Comparison of ENCODE assay signal across 10 mouse cellular contexts in genomic region chr16:88290132-88290772, GRCm38 (mm10). TPM values are rescaled to one million over a fixed set of nuclear protein-coding genes. Genes with fewer than 3 reads are reported as not detected.
DNase-seq lines count a peak whose midpoint lies in the region; ATAC-seq and TF ChIP-seq lines count a peak whose summit lies in the region.
"Had no signal": no experiment of that assay in that cellular context is flagged by ENCODE, and none has a peak within 500 bp of the region (broad histone marks: within the 10 kb centered on the region; RNA-seq: fewer than 3 reads in every experiment).

Gene Grik1, minus strand, starts transcription at chr16:88290265.

- peaks cover 37% of the 10 kb centered on the region for H3K27me3 ChIP-seq in heart, embryonic 12.5 days (replicated peaks)
- peaks cover 71% of the 10 kb centered on the region for H3K27me3 ChIP-seq in forebrain, embryonic 10.5 days (ENCODE audit: poor library complexity, severe bottlenecking)
- H3K27me3 ChIP-seq in midbrain, embryonic 11.5 days (ENCODE audit: control insufficient read depth, insufficient read depth, low read length) = peaks cover 13% of the 10 kb centered on the region

- in situ Hi-C loops in ES-E14 (cut with MboI; ENCODE audit: low sequenced_read_pairs in 2 of 2, unreplicated experiment in 2 of 2) = no loop called here

- H3K4me3 ChIP-seq in heart, embryonic 12.5 days = peak within 1 kb of the TSS; percentile 51
- H3K4me3 ChIP-seq in ES-E14 (ENCODE audit: insufficient read depth in 1 of 2, low read depth in 1 of 2, low read length in 2 of 2, poor library complexity in 1 of 2, severe bottlenecking in 1 of 2) = peak within 1 kb of the TSS; percentile 50 to 61
- H3K4me3 ChIP-seq in forebrain, embryonic 10.5 days = peak within 1 kb of the TSS; percentile 61
- H3K4me3 ChIP-seq in layer of hippocampus, adult 2 months = peak within 1 kb of the TSS; percentile 51
- peak within 1 kb of the TSS; percentile 48 for H3K4me3 ChIP-seq in midbrain, embryonic 11.5 days (ENCODE audit: low read depth, low read length)

- H3K9ac ChIP-seq in heart, embryonic 12.5 days = no peak within 1 kb of the TSS; the same call in 1 of the 2 replicates
- H3K9ac ChIP-seq in ES-E14 (ENCODE audit: insufficient read depth, low read depth, low read length, poor library complexity, severe bottlenecking) = no peak within 1 kb of the TSS
- H3K9ac ChIP-seq in midbrain, embryonic 11.5 days (ENCODE audit: low read length) = peak within 1 kb of the TSS; percentile 56

- ATAC-seq in heart, embryonic 12.5 days (ENCODE audit: insufficient number of reproducible peaks, low FRiP score) = 0 out of 2 replicates have a peak, but pooled peaks have one; percentile 18
- ATAC-seq in midbrain, embryonic 11.5 days (ENCODE audit: low FRiP score) = peak; percentile 89
- ATAC-seq: Patski had no signal

- H3K9me3 ChIP-seq in heart, embryonic 12.5 days (replicated peaks) = no peaks in the 10 kb centered on the region
- H3K9me3 ChIP-seq in ES-E14 (ENCODE audit: control insufficient read depth, insufficient read depth, low read depth, low read length) = no peaks in the 10 kb centered on the region
- no peaks in the 10 kb centered on the region for H3K9me3 ChIP-seq in forebrain, embryonic 10.5 days
- no peaks in the 10 kb centered on the region for H3K9me3 ChIP-seq in midbrain, embryonic 11.5 days (ENCODE audit: control insufficient read depth, low read length)

- DNase-seq in heart, adult 11 months = no peak
- DNase-seq in ES-E14 (ENCODE audit: low read depth, low spot score) = peak; percentile 16
- no peak for DNase-seq in forebrain, embryonic 10.5 days (ENCODE audit: extremely low spot score, low spot score)
- DNase-seq in layer of hippocampus, adult 2 months (ENCODE audit: low spot score in 2 of 2) = peak in 1 of 2 experiments; percentile 36
- peak; percentile 92 for DNase-seq in midbrain, embryonic 11.5 days (ENCODE audit: low spot score, missing footprints)
- peak; percentile 47 for DNase-seq in testis, postnatal 10 days (ENCODE audit: low spot score)
- DNase-seq in T-cell, adult 2 months (ENCODE audit: low spot score) = no peak

- H3K36me3 ChIP-seq in heart, embryonic 12.5 days = no peaks in the 10 kb centered on the region
- H3K36me3 ChIP-seq in ES-E14 (ENCODE audit: control insufficient read depth, insufficient read depth, low read length, poor library complexity, severe bottlenecking) = no peaks in the 10 kb centered on the region
- no peaks in the 10 kb centered on the region for H3K36me3 ChIP-seq in forebrain, embryonic 10.5 days (replicated peaks)
- H3K36me3 ChIP-seq in midbrain, embryonic 11.5 days (ENCODE audit: control insufficient read depth, insufficient read depth, low read length) = no peaks in the 10 kb centered on the region

- peaks cover 10% of the 10 kb centered on the region for H3K4me1 ChIP-seq in heart, embryonic 12.5 days (replicated peaks)
- H3K4me1 ChIP-seq in ES-E14 (ENCODE audit: control insufficient read depth in 2 of 2, insufficient read depth in 2 of 2, low read length in 2 of 2, poor library complexity in 1 of 2) = no peaks in the 10 kb centered on the region
- peaks cover 15% of the 10 kb centered on the region for H3K4me1 ChIP-seq in forebrain, embryonic 10.5 days
- H3K4me1 ChIP-seq in midbrain, embryonic 11.5 days (ENCODE audit: control insufficient read depth, insufficient read depth, low read length) = no peaks in the 10 kb centered on the region; the same call in 1 of the 2 replicates

- H3K27ac ChIP-seq in heart, embryonic 12.5 days (ENCODE audit: poor library complexity, severe bottlenecking) = no peak within 1 kb of the TSS
- H3K27ac ChIP-seq in ES-E14 (ENCODE audit: insufficient read depth, low read depth, low read length, poor library complexity, severe bottlenecking) = no peak within 1 kb of the TSS
- H3K27ac ChIP-seq in forebrain, embryonic 10.5 days = peak within 1 kb of the TSS; percentile 65
- H3K27ac ChIP-seq in layer of hippocampus, adult 2 months = peak within 1 kb of the TSS; percentile 10; the same call in 1 of the 2 replicates
- H3K27ac ChIP-seq in midbrain, embryonic 11.5 days (ENCODE audit: low read depth, low read length) = no peak within 1 kb of the TSS

- 1% methylated on average over 27 of the region's 27 CpGs for WGBS in heart, embryonic 12.5 days
- under 1% methylated on average over 27 of the region's 27 CpGs for WGBS in forebrain, embryonic 10.5 days
- WGBS in midbrain, embryonic 11.5 days = 2% methylated on average over 27 of the region's 27 CpGs

- TF ChIP-seq CTCF in layer of hippocampus, adult 2 months (conservative IDR thresholded peaks at IDR 0.05) = no peak

- H3K4me2 ChIP-seq in heart, embryonic 12.5 days = peak within 1 kb of the TSS; percentile 95
- peak within 1 kb of the TSS; percentile 95 for H3K4me2 ChIP-seq in midbrain, embryonic 11.5 days

TF ChIP-seq in ES-E14, 5 proteins besides CTCF, POLR2A, EP300 and RAD21:
- TF ChIP-seq HCFC1 (IDR thresholded peaks at IDR 0.05; ENCODE audit: borderline replicate concordance, insufficient read depth, low read length) (no peak), CHD2 (IDR thresholded peaks at IDR 0.05; ENCODE audit: low read depth, low read length) (no peak), MAFK (IDR thresholded peaks at IDR 0.05; ENCODE audit: insufficient read depth, low read depth, low read length) (no peak), ZNF384 (IDR thresholded peaks at IDR 0.05; ENCODE audit: low read depth, low read length) (no peak), ZC3H11A (IDR thresholded peaks at IDR 0.05; ENCODE audit: borderline replicate concordance, low read depth, low read length) (no peak)

RNA-seq across cellular contexts. Expression of gene Grik1, which starts in this region (rescaled TPM):
- polyA plus RNA-seq in heart, embryonic 12.5 days (2016; fragmentation: Nextera tagmentation; extraction: Ambion mirVana) = 0.44 and 0.59 TPM in 2 replicates
- total RNA-seq in ES-E14 (2012; rRNA removed) = not detected in 2 replicates
- 0.80 and 1.0 TPM in 2 replicates for polyA plus RNA-seq in forebrain, embryonic 10.5 days (2016; fragmentation: Nextera tagmentation; extraction: Ambion mirVana)
- 10 to 100 TPM; 12.7 to 14.6 TPM for total RNA-seq in layer of hippocampus, adult 2 months (2021)
- 2.4 and 2.9 TPM in 2 replicates for polyA plus RNA-seq in midbrain, embryonic 11.5 days (2014; fragmentation: Nextera tagmentation; extraction: Ambion mirVana)
- total RNA-seq: liver, adult 2 months had no signal
- polyA plus RNA-seq: liver, adult 2 months; Patski had no signal

Comparison
In these comparisons a context has a peak if more than half of its experiments do, and no peak if none do; other contexts are left out.
1. RNA of gene Grik1 (total RNA-seq): 12.7 to 14.6 TPM in layer of hippocampus, adult 2 months; not detected in ES-E14; every median in the first group is over 10 times any median in the second.
2. Peak in ATAC-seq, H3K4me3 ChIP-seq and H3K4me2 ChIP-seq in heart, embryonic 12.5 days; RNA of the gene not detected or under 1 TPM.
3. Peak in DNase-seq and H3K4me3 ChIP-seq in ES-E14; RNA of the gene not detected or under 1 TPM.
4. H3K27ac ChIP-seq: peak in forebrain, embryonic 10.5 days (single experiment) and layer of hippocampus, adult 2 months (single experiment); none in heart, embryonic 12.5 days (single experiment), ES-E14 (single experiment) and midbrain, embryonic 11.5 days (single experiment).
5. DNase-seq: peak in midbrain, embryonic 11.5 days (single experiment) and testis, postnatal 10 days (single experiment); none in heart, adult 11 months (single experiment), forebrain, embryonic 10.5 days (single experiment) and T-cell, adult 2 months (single experiment).
6. Peak in every context shown above with its lines, with median percentiles within 50 percentile points of each other: H3K4me3 ChIP-seq.